Mouse (Mus musculus): ENCODE results near the gene Fnbp1.

DNA sequence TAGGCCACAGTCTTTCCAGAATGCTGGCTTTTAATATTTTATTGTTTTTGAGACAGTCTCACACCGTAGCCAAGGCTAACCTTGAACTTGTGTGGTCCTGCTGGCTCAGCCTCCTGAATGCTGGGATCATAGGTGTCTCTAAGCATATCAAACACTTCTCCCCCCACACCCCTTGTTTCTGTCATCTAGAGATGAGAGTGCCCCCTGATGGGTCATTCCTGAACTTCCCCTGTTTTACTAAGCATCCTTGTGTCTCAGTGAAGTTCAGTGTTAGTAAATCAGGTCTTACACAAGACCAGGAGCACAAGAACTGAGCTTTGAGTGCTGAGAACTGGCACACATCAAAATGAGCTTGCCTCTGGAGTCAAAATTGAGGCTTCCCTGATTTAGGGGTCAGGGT is 42.0 kb upstream of the Fnbp1 start:
- TF ChIP-seq TAL1 (IDR thresholded peaks at IDR 0.05; ENCODE audit: low read length) (no peak), GATA1 (IDR thresholded peaks at IDR 0.05; ENCODE audit: low read length) (no peak)

Data from erythroblast, embryonic 14.5 days (primary cell).